Mouse (Mus musculus) hindbrain, embryonic 12.5 days (tissue): ENCODE measurements around the gene Rhox2h. TPM values are rescaled to one million over a fixed set of nuclear protein-coding genes. Genes with fewer than 3 reads are reported as not detected.
"Not testable (repeated sequence)": the region's sequence is repeated elsewhere in the genome, so short reads cannot be mapped to it uniquely, and the experiment has no call there.

Experiments
- ATAC-seq: fragments of 200-750 bp; cut with Nextera tagmentation; 2 replicates; pipeline ENCODE4 v1.8.0; 2017; ENCODE audit warnings: moderate TSS enrichment; ENCODE audit not compliant: low FRiP score
- H3K27ac ChIP-seq: fragments of 300-500 bp; sonication (generic); 2 replicates; pipeline ENCODE4 v1.5.1; 2016; ENCODE audit warnings: mild to moderate bottlenecking
- H3K27me3 ChIP-seq: fragments of 300-500 bp; sonication (generic); 2 replicates; pipeline ENCODE4 v1.6.1; 2016; ENCODE audit warnings: mild to moderate bottlenecking
- H3K36me3 ChIP-seq: fragments of 300-500 bp; sonication (generic); 2 replicates; pipeline ENCODE4 v1.6.1; 2016; ENCODE audit warnings: mild to moderate bottlenecking
- H3K4me1 ChIP-seq: fragments of 300-500 bp; sonication (generic); 2 replicates; pipeline ENCODE4 v1.6.1; 2016
- H3K4me2 ChIP-seq: fragments of 300-500 bp; sonication (generic); replicated peaks from 2 replicates; pipeline ENCODE4 v1.6.1; 2016; ENCODE audit warnings: mild to moderate bottlenecking
- H3K4me3 ChIP-seq: fragments of 300-500 bp; sonication (generic); 2 replicates; pipeline ENCODE4 v1.5.1; 2016; ENCODE audit warnings: mild to moderate bottlenecking
- H3K9ac ChIP-seq: fragments of 300-500 bp; sonication (generic); 2 replicates; pipeline ENCODE4 v1.6.1; 2016; ENCODE audit warnings: mild to moderate bottlenecking, moderate library complexity
- H3K9me3 ChIP-seq: fragments of 300-500 bp; sonication (generic); replicated peaks from 2 replicates; pipeline ENCODE4 v1.6.1; 2016; ENCODE audit warnings: mild to moderate bottlenecking
- whole genome bisulfite sequencing: fragments of 180-500 bp; shearing (Covaris S2); methylation state at CpG from one replicate; pipeline ENCODE4 v1.1.7; 2016; 5-methylcytosine and 5-hydroxymethylcytosine counted together
- polyA plus RNA-seq: library from polyadenylated mRNA; unstranded; fragments of >200 nt; fragmentation: Nextera tagmentation; extraction: Ambion mirVana; gene quantifications from 2 replicates; pipeline ENCODE4 v1.2.1, GENCODE M21; 2016

The Rhox2h gene
- 0.53 TPM in 1 of 2 replicates, not detected in the other for polyA plus RNA-seq

DNA sequence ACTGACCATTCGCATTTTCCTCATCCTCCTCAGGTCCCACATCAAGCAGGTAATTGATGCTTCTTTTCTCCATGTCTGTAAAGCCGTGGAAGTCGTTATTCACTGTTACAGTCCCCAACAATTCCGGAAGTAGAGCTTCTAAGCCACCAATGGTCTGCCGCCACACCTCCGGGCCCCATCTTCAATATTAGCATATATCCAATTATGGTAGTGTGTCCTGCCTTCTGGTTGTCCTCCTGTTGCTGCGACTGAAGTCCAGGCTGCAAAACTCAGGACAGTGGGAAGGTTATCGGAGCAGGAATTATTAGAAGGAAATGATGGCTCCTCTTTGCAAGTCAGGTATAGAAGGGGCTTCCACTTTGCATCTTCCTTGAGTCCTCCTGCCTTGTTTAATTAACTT is at the start of gene Rhox2h:
Gene Rhox2h, minus strand, starts transcription at position 101 of the 400 bp plus-strand sequence.
- H3K9ac ChIP-seq, ATAC-seq: not testable (repeated sequence)
- 82% methylated on average over 8 of the region's 8 CpGs for WGBS

DNA sequence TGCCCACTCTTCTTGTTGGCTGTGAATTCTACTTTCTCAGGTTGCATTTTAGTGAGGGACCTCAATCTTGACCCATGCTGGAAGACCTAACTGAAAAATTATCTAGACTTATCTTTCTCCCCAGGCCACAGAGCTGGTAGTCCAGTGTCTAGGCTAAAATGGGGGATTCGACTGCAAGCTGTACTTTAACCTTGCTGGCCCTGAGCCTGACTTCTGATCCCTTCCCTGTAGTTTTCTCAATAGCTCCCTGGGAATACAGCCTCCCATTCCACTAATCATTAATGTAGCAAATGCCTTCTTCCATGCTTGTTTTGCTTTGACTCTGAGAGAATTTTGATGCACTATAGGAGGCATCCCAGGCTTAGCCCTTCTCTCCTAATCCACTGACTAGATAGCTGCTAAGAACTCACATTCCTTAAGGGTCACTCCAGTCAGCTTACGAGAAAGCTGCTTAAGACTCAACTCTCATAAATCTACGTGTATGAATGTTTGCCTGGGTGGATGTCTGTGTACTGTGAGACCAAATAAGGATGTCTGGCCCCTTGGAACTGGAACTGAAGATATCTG is 28.8 kb upstream of the Rhox2h start:
- Histone ChIP-seq H3K4me1 (no peaks in the 10 kb centered on the region), H3K4me3 (no peak overlapping the region), H3K9me3 (no peaks in the 10 kb centered on the region), H3K36me3 (no peaks in the 10 kb centered on the region), H3K4me2 (no peak overlapping the region), H3K27me3 (no peaks in the 10 kb centered on the region), H3K9ac (no peak overlapping the region), H3K27ac (no peak overlapping the region)
- ATAC-seq, result no peak
- WGBS, result 89% methylated on average over 3 of the region's 3 CpGs

More for the DNA sequence above, at the start of gene Rhox2h:
- H3K4me2 ChIP-seq, H3K27me3 ChIP-seq, H3K4me3 ChIP-seq, H3K36me3 ChIP-seq, H3K27ac ChIP-seq, H3K4me1 ChIP-seq, H3K9me3 ChIP-seq: not testable (repeated sequence)

DNA sequence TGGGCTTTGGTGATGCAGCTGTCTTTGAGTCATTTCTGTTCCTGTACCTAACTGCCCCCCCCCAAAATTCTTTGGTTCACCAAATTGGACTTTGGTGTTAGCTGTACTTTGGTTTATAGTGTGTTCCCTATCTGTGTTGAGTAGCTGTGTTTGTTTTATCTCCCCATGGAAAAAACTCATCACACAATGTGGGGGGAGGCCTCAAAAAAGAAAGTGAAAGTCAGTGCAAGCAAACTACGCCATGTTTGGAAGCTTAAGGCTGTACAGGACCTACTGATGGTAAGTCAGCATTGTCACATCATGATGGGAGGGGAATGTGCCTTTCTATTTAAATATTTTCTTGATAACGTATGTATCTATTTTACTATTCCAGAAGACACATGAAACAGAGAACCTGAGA is 19.2 kb upstream of the Rhox2h start:
- no peaks in the 10 kb centered on the region for H3K36me3 ChIP-seq
- no peaks in the 10 kb centered on the region for H3K4me1 ChIP-seq
- no peak overlapping the region for H3K27ac ChIP-seq
- H3K9ac ChIP-seq, result no peak overlapping the region
- H3K27me3 ChIP-seq, result no peaks in the 10 kb centered on the region
- H3K9me3 ChIP-seq, result no peaks in the 10 kb centered on the region
- 81% methylated on average over 2 of the region's 2 CpGs for WGBS
- no peak for ATAC-seq
- H3K4me2 ChIP-seq, result no peak overlapping the region
- no peak overlapping the region for H3K4me3 ChIP-seq

DNA sequence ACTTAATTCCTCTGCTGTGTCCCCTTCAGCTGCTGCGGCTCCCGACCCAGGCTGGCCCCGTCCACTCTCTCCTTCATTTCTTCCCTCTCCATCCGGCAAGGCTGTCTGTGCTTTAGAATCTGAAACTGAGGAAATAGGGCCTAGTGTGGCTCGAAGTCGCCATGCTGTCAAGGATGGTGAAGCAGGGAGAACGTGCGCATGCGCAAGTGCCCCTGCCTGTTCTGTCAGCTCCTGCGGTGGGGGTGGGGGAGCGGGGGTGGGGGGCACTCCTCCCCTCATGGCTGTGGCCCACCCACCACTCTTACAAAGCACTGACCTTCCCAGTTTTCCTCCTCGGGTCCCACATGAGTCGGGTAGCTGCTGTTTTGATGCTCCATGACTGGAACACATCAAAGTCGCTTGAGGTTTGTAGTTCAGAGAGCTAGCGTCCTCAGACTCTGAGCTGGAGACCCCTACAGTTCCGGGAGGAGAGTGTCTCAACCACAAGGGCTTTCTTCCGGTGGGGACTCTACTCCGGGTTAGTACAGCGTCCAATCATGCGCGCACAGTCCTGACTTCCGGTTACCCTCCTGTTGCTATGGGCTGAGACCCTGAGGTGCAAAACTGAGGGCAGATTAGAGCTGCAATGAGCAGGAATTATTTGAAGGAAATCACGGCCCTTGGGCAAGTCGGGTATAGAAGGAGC is 10.1 kb upstream of the Rhox2h start:
- Histone ChIP-seq H3K9me3 (peaks cover 6% of the 10 kb centered on the region; the same call in 1 of the 2 replicates), H3K36me3 (no peaks in the 10 kb centered on the region), H3K9ac (no peak overlapping the region), H3K27ac (no peak overlapping the region), H3K4me1 (no peaks in the 10 kb centered on the region), H3K27me3 (no peaks in the 10 kb centered on the region), H3K4me2 (no peak overlapping the region), H3K4me3 (no peak overlapping the region)
- 87% methylated on average over 24 of the region's 24 CpGs for WGBS
- no peak for ATAC-seq

DNA sequence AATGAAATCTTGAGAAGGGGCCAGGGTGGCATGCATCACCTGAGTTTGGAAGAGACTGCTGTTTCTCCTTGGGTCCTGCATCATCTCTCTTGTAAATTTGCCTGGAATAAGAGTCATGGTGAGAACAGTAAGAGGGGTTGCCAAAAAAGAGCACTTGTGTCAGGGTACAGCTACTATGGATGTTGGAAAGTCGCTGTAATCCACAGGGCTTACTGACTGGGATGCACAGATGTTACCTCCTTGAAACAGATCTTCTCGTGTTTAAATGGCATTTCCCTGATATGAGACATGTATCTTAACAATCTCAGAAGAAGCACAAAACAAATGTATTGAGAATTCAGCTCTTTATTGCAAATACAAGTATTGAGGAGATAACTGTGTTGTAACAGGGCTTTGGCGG is 4.4 kb downstream of the Rhox2h start, which contains the start of gene Rhox3h:
Gene Rhox3h, minus strand, starts transcription at position 101 of the 400 bp plus-strand sequence.
- 82% methylated on average over 1 of the region's 3 CpGs for WGBS
- not testable (repeated sequence) for H3K9ac ChIP-seq, H3K27me3 ChIP-seq, H3K4me1 ChIP-seq, H3K4me2 ChIP-seq, H3K4me3 ChIP-seq, H3K36me3 ChIP-seq, ATAC-seq, H3K9me3 ChIP-seq, H3K27ac ChIP-seq

DNA sequence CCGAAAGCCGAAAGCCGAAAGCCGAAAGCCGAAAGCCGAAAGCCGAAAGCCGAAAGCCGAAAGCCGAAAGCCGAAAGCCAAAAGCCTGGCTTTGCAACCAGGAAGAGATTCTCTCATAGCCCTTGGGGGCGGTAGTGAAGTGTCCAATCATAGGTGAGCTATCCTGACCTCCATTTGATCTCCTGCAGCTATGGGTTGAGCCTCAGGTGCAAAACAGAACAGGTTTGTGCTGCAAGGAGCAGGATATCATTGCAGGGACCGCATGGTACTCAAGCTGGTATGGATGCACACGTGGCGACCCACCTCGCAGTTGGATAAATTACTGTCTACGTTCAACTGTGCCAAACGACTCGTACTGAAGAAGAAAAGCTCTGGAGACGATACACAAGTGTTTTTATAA is 21.9 kb downstream of the Rhox2h start, which contains the start of gene Rhox4g:
Gene Rhox4g, minus strand, starts transcription at position 101 of the 400 bp plus-strand sequence.
- H3K9me3 ChIP-seq, H3K9ac ChIP-seq, ATAC-seq, H3K27ac ChIP-seq, H3K36me3 ChIP-seq, H3K4me3 ChIP-seq, H3K4me2 ChIP-seq, H3K27me3 ChIP-seq, H3K4me1 ChIP-seq: not testable (repeated sequence)
- WGBS, result 85% methylated on average over 16 of the region's 20 CpGs

DNA sequence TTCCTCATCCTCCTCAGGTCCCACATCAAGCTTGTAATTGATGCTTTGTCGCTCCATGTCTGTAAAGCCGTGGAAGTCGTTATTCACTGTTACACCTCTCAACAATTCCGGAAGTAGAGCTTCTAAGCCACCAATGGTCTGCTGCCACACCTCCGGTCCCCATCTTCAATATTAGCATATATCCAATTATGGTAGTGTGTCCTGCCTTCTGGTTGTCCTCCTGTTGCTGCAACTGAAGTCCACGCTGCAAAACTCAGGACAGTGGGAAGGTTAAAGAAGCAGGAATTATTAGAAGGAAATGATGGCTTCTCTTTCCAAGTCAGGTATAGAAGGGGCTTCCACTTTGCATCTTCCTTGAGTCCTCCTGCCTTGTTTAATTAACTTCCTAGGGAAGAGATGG is 29.7 kb downstream of the Rhox2h start, which contains the start of gene Rhox2g:
Gene Rhox2g, minus strand, starts transcription at position 101 of the 400 bp plus-strand sequence.
- H3K27me3 ChIP-seq, ATAC-seq, H3K36me3 ChIP-seq, H3K9ac ChIP-seq, H3K9me3 ChIP-seq, H3K4me2 ChIP-seq, H3K4me1 ChIP-seq, H3K4me3 ChIP-seq, H3K27ac ChIP-seq: not testable (repeated sequence)
- WGBS, result 95% methylated on average over 6 of the region's 6 CpGs

DNA sequence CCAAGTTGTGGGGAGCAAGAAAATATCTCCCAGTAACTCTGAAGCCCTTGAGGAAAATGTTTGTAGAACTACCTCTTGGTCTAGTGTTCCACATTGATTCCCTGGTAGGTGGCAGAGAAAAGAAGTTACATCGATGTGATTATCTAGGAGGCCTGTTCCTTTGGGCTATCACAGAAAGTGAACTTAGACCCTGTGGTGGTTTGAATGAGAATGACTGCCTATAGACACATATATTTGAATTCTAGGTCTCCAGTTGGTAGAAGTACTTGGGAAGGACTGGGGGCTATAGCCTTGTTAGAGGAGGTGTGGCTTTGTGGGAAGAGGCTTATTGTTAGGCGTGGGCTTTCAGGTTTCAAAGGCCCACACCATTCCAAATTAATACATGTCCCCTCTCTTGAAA is 44.6 kb downstream of the Rhox2h start, which contains the start of gene Rhox3g:
Gene Rhox3g, minus strand, starts transcription at position 101 of the 400 bp plus-strand sequence.
- not testable (repeated sequence) for H3K9ac ChIP-seq, H3K27ac ChIP-seq, H3K36me3 ChIP-seq, ATAC-seq, H3K4me1 ChIP-seq, H3K4me2 ChIP-seq, H3K4me3 ChIP-seq, H3K9me3 ChIP-seq, H3K27me3 ChIP-seq
- 83% methylated on average over 2 of the region's 2 CpGs for WGBS

Other genes with a start within 250 kb of the Rhox2h start
- 1.6 and 2.4 TPM in 2 replicates for gene Rhox4b, start 240.8 kb downstream of the Rhox2h start, polyA plus RNA-seq
- 2.9 and 3.1 TPM in 2 replicates for gene Rhox2c, start 219.6 kb downstream of the Rhox2h start, polyA plus RNA-seq
- gene Rhox3c, start 214.7 kb downstream of the Rhox2h start, polyA plus RNA-seq, result not detected in 2 replicates
- not detected in 2 replicates for gene Rhox4c, start 192.9 kb downstream of the Rhox2h start, polyA plus RNA-seq
- 0.54 TPM in 1 of 2 replicates, not detected in the other for gene Rhox2d, start 179.8 kb downstream of the Rhox2h start, polyA plus RNA-seq
- gene Rhox4d, start 158.9 kb downstream of the Rhox2h start, polyA plus RNA-seq, result 0.45 TPM in 1 of 2 replicates, not detected in the other
- 0.61 TPM in 1 of 2 replicates, not detected in the other for gene Rhox2e, start 142.8 kb downstream of the Rhox2h start, polyA plus RNA-seq
- gene Rhox3e, start 131.3 kb downstream of the Rhox2h start, polyA plus RNA-seq, result not detected in 2 replicates
- not detected in 2 replicates for gene Rhox4e, start 115.9 kb downstream of the Rhox2h start, polyA plus RNA-seq
- gene Rhox2f, start 101.9 kb downstream of the Rhox2h start, polyA plus RNA-seq, result 1.2 TPM in 1 of 2 replicates, not detected in the other
- not detected in 2 replicates for gene Rhox3f, start 92.3 kb downstream of the Rhox2h start, polyA plus RNA-seq
- not detected in 2 replicates for gene Rhox4f, start 65.6 kb downstream of the Rhox2h start, polyA plus RNA-seq
- gene Rhox3g, start 44.7 kb downstream of the Rhox2h start, polyA plus RNA-seq, result not detected in 2 replicates
- gene Rhox2g, start 29.8 kb downstream of the Rhox2h start, polyA plus RNA-seq, result 1.1 TPM in 1 of 2 replicates, not detected in the other
- not detected in 2 replicates for gene Rhox4g, start 21.9 kb downstream of the Rhox2h start, polyA plus RNA-seq
- gene Rhox3h, start 4.5 kb downstream of the Rhox2h start, polyA plus RNA-seq, result not detected in 2 replicates
- gene Rhox5, start 131.6 kb upstream of the Rhox2h start, polyA plus RNA-seq, result 0.49 TPM in 1 of 2 replicates, not detected in the other
- gene Rhox6, start 153.6 kb upstream of the Rhox2h start, polyA plus RNA-seq, result not detected in 2 replicates
- gene Rhox7a, start 158.4 kb upstream of the Rhox2h start, polyA plus RNA-seq, result not detected in 2 replicates
- gene Rhox8, start 205.7 kb upstream of the Rhox2h start, polyA plus RNA-seq, result not detected in 2 replicates
- not detected in 2 replicates for gene Rhox7b, start 224.0 kb upstream of the Rhox2h start, polyA plus RNA-seq
- gene Rhox9, start 228.5 kb upstream of the Rhox2h start, polyA plus RNA-seq, result not detected in 2 replicates